Comparison of ENCODE assay signal across 16 mouse cellular contexts in the genomic region with DNA sequence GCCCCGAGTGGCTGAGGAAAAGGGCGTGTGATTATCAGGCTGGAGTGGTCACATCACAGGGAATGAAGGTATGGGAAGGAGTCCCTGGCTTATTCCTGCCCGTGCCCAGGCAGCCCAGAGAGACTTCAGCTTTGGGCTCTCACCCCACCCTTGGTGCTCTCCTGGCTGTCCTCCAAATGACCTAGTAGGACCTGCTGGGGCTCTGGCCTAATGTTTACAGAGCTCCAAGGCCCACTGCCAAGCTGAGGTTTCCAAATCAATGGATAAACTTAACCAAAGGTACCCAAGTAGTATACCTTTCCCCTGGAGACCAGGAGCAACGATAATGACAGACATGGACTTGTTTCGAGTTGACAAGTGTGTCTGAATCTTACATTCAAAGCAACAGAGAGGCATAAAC.
A peak's percentile ranks its signal among the peaks of the same experiment; 100 is the strongest.
DNase-seq lines count a peak whose midpoint lies in the region; ATAC-seq and TF ChIP-seq lines count a peak whose summit lies in the region.
"Had no signal": no experiment of that assay in that cellular context is flagged by ENCODE, and none has a peak within 500 bp of the region (broad histone marks: within the 10 kb centered on the region; RNA-seq: fewer than 3 reads in every experiment).

No protein-coding gene starts in this region.

- no peak overlapping the region for H3K27ac ChIP-seq in liver, adult 2 months (replicated peaks; ENCODE audit: insufficient read depth, low read depth, low read length)
- no peak overlapping the region for H3K27ac ChIP-seq in liver, embryonic 12.5 days
- no peak overlapping the region for H3K27ac ChIP-seq in liver, embryonic 15.5 days (replicated peaks)
- no peak overlapping the region for H3K27ac ChIP-seq in stomach, embryonic 15.5 days
- H3K27ac ChIP-seq: embryonic facial prominence, embryonic 12.5 days; forebrain, embryonic 13.5 days; limb, embryonic 12.5 days; midbrain, embryonic 10.5 days had no signal

- H3K9ac ChIP-seq in liver, adult 2 months (ENCODE audit: low read depth, low read length) = no peak overlapping the region
- no peak overlapping the region for H3K9ac ChIP-seq in liver, embryonic 12.5 days
- H3K9ac ChIP-seq in liver, embryonic 15.5 days = no peak overlapping the region
- no peak overlapping the region for H3K9ac ChIP-seq in stomach, embryonic 15.5 days
- H3K9ac ChIP-seq: embryonic facial prominence, embryonic 12.5 days; forebrain, embryonic 13.5 days; limb, embryonic 12.5 days had no signal

- no peak for TF ChIP-seq CTCF in liver, adult 2 months (IDR thresholded peaks at IDR 0.05; ENCODE audit: low read depth, low read length)

- peaks cover 6% of the 10 kb centered on the region; the same call in 1 of the 2 replicates for H3K36me3 ChIP-seq in liver, adult 2 months (ENCODE audit: control insufficient read depth, insufficient read depth, low read length)
- H3K36me3 ChIP-seq in liver, embryonic 12.5 days = peaks cover 6% of the 10 kb centered on the region; the same call in 1 of the 2 replicates
- H3K36me3 ChIP-seq in liver, embryonic 15.5 days (replicated peaks) = no peaks in the 10 kb centered on the region
- peaks cover 9% of the 10 kb centered on the region; the same call in 1 of the 2 replicates for H3K36me3 ChIP-seq in stomach, embryonic 15.5 days
- H3K36me3 ChIP-seq: embryonic facial prominence, embryonic 12.5 days had no signal

- no peaks in the 10 kb centered on the region for H3K79me2 ChIP-seq in liver, adult 2 months (ENCODE audit: control insufficient read depth, insufficient read depth, low read length)

- no peak for TF ChIP-seq POLR2A in liver, adult 2 months (IDR thresholded peaks at IDR 0.05; ENCODE audit: extremely low read depth, insufficient read depth, low read length)

- H3K4me1 ChIP-seq in liver, adult 2 months (ENCODE audit: control insufficient read depth, insufficient read depth, low read length) = peaks cover 6% of the 10 kb centered on the region
- H3K4me1 ChIP-seq in liver, embryonic 12.5 days = no peaks in the 10 kb centered on the region
- H3K4me1 ChIP-seq in liver, embryonic 15.5 days (replicated peaks) = no peaks in the 10 kb centered on the region
- H3K4me1 ChIP-seq in stomach, embryonic 15.5 days = peaks cover 6% of the 10 kb centered on the region; the same call in 1 of the 2 replicates
- H3K4me1 ChIP-seq: midbrain, embryonic 10.5 days had no signal

- no peak for ATAC-seq in liver, embryonic 12.5 days
- peak; percentile 43; the same call in 1 of the 2 replicates for ATAC-seq in liver, embryonic 15.5 days (ENCODE audit: insufficient read depth)
- peak; percentile 57; the same call in 1 of the 2 replicates for ATAC-seq in stomach, embryonic 15.5 days (ENCODE audit: insufficient read depth, low FRiP score, low read depth)
- ATAC-seq: hindbrain, embryonic 16.5 days had no signal

- H3K4me2 ChIP-seq in liver, embryonic 12.5 days = no peak overlapping the region
- no peak overlapping the region for H3K4me2 ChIP-seq in liver, embryonic 15.5 days
- H3K4me2 ChIP-seq in stomach, embryonic 15.5 days = no peak overlapping the region
- H3K4me2 ChIP-seq: embryonic facial prominence, embryonic 12.5 days; forebrain, embryonic 13.5 days; limb, embryonic 12.5 days had no signal

- peak; percentile 10 for DNase-seq in cerebellum, adult 9-11 months
- no peak for DNase-seq in cerebellum, postnatal 4 days (ENCODE audit: low spot score in 2 of 2)
- DNase-seq in liver, adult 2 months (ENCODE audit: extremely low read depth, low read depth, low spot score) = peak; percentile 97
- DNase-seq in thymus, postnatal 4 days = no peak
- no peak for DNase-seq in spleen, adult 18-20 months
- DNase-seq: B cell, adult 2 months; heart, adult 11 months; layer of hippocampus, adult 9-11 months had no signal

- no peaks in the 10 kb centered on the region for H3K9me3 ChIP-seq in liver, embryonic 12.5 days (replicated peaks)
- H3K9me3 ChIP-seq in liver, embryonic 15.5 days (replicated peaks) = no peaks in the 10 kb centered on the region
- no peaks in the 10 kb centered on the region for H3K9me3 ChIP-seq in stomach, embryonic 15.5 days
- H3K9me3 ChIP-seq: embryonic facial prominence, embryonic 12.5 days; forebrain, embryonic 13.5 days; limb, embryonic 12.5 days; midbrain, embryonic 10.5 days had no signal

- H3K4me3 ChIP-seq in liver, adult 2 months (ENCODE audit: insufficient read depth, low read depth, low read length) = no peak overlapping the region
- H3K4me3 ChIP-seq in liver, embryonic 12.5 days = no peak overlapping the region
- no peak overlapping the region for H3K4me3 ChIP-seq in liver, embryonic 15.5 days (replicated peaks)
- no peak overlapping the region for H3K4me3 ChIP-seq in stomach, embryonic 15.5 days (replicated peaks)
- H3K4me3 ChIP-seq: embryonic facial prominence, embryonic 12.5 days; forebrain, embryonic 13.5 days; limb, embryonic 12.5 days; midbrain, embryonic 10.5 days had no signal

- 29% methylated on average over 5 of the region's 5 CpGs for WGBS in liver, adult 2 months
- WGBS in liver, embryonic 12.5 days (ENCODE audit: insufficient replicate concordance) = 67% methylated on average over 5 of the region's 5 CpGs
- WGBS in liver, embryonic 15.5 days (ENCODE audit: insufficient replicate concordance) = 61% methylated on average over 5 of the region's 5 CpGs
- 74% methylated on average over 5 of the region's 5 CpGs for WGBS in stomach, embryonic 15.5 days

- no peaks in the 10 kb centered on the region for H3K27me3 ChIP-seq in liver, adult 2 months (ENCODE audit: control insufficient read depth, insufficient read depth, low read length)
- no peaks in the 10 kb centered on the region for H3K27me3 ChIP-seq in liver, embryonic 12.5 days (replicated peaks)
- H3K27me3 ChIP-seq in liver, embryonic 15.5 days = no peaks in the 10 kb centered on the region
- no peaks in the 10 kb centered on the region for H3K27me3 ChIP-seq in stomach, embryonic 15.5 days (replicated peaks)
- H3K27me3 ChIP-seq: embryonic facial prominence, embryonic 12.5 days; forebrain, embryonic 13.5 days; limb, embryonic 12.5 days had no signal

Comparison
In these comparisons a context has a peak if more than half of its experiments do, and no peak if none do; other contexts are left out.
1. DNase-seq: peak in cerebellum, adult 9-11 months (single experiment) and liver, adult 2 months (single experiment); none in cerebellum, postnatal 4 days (0 of 2), thymus, postnatal 4 days (single experiment) and spleen, adult 18-20 months (0 of 2).